Mouse (Mus musculus) cerebellum, adult (tissue): ENCODE measurements at regions not wholly inside any gene's neighbourhood (a gene's known extent, or its start where the extent isn't known, plus 50 kb on each side); places are given as distances from the start of the nearest gene placed in this dataset.

Experiments used
- ATAC-seq: cut with Nextera tagmentation; 2 replicates; pipeline ENCODE4 v1.9.2; 2017; ENCODE audit warnings: mild to moderate bottlenecking, moderate library complexity, mixed read lengths; ENCODE audit not compliant: insufficient number of reproducible peaks, low FRiP score, low TSS enrichment

DNA sequence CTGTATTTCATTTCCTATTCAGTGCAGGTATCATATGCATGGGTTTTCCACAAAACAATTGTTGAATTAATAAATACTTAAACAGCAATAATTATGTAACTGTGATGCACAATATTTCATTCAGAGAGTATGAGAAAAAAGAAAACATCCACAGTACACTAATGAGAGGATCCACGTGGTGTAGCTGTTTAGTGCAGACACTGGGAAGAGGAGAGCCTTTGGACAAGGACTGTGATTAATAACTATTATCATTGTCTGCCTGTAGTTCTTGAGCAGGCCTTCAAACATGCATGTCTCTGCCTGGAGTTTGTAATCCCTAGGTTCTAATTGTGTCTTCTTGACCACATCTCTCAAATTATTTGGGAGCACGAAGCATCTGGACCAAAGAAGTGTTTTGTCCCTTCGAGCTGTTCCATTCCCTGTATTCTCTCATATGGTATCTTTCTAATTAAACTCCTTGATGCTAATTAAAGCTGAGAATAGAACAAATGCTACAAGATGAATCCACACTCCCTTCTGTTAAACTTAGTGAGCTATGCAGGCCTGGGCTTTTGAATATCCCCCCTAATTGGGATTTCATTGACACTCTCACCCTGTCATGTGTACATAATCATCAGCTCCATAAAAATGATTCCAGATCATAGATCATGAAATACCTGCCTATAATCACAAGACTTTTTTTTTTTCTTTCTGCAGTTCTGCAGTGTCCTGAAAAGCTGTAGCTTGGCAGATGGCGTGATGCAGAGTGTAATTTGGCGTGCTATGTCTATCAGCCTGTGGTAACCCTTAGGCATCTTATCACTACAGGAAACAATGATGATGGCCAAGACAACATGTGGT is 1208.9 kb upstream of the G6pd2 start:
- peak; percentile 72; the same call in 1 of the 2 replicates for ATAC-seq

DNA sequence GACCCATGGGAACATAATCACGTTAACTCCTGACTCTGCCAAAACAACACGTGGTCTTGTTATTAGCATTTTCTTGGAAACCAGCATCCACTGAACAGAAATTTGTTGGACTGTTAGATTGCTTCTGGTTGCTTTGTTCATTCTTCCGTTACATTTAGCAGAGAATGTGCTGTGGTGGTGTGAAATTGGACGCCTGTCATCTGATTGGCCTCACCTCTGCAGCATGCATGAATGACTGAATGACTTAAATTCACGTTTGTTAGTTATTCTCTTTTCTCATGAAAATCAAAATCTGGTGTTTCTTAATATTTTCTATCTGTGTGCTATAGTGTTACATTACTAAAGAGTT is 1208.3 kb upstream of the G6pd2 start:
- no peak for ATAC-seq

DNA sequence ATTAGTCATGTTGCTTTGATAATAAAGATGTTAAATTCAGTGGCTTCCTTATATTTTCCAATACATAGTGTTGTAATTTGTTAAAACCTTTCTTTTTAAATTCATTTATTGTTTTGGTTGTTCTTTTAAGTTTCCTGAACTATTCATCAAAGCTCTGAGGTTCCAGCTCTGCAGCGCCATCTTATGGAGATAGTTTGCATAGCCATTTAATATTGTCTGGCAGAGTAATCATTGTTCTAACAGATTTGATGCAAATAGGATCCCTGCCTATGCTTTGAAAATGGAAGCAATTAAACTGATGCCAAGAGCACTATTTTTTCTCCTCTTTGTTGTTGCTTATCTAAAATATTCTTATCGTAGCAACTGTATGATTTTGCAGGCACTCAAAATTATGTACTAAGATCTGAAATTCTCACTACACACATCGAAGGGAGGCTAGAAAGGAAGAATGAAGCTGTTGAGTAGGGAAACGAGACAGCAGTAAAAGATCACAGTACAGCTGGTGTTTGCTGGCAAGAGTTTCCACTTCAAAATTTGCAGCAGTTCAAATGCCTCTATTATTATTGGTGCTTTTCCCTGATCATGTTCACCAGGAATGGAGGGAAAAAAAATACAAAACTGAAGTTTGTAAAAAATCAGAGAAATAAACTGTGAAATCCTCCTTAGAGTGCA is 1199.5 kb upstream of the G6pd2 start:
- no peak for ATAC-seq
